Mouse (Mus musculus) cerebellum, adult 2 months (tissue): Measurements from ENCODE around the gene Tbc1d17. TPM values are rescaled to one million over a fixed set of nuclear protein-coding genes. Genes with fewer than 3 reads are reported as not detected.

Experiments used
- DNase-seq, 2 experiments: peaks; one replicate each; pipeline ENCODE4 v3.0.0; 2021
- H3K27ac ChIP-seq: fragments of 200-500 bp; 2 replicates; pipeline ENCODE4 v1.5.1; 2012; ENCODE audit warnings: low read length, control low read depth, inconsistent platforms; ENCODE audit not compliant: insufficient read depth
- H3K27me3 ChIP-seq: fragments of 200-500 bp; 2 replicates; pipeline ENCODE4 v1.6.1; 2012; ENCODE audit warnings: inconsistent platforms, mild to moderate bottlenecking, low read length, moderate library complexity; ENCODE audit not compliant: control insufficient read depth, insufficient read depth
- H3K4me1 ChIP-seq: fragments of 200-500 bp; 2 replicates; pipeline ENCODE4 v1.6.1; 2011; ENCODE audit warnings: low read length; ENCODE audit not compliant: control insufficient read depth, insufficient read depth
- H3K4me3 ChIP-seq: fragments of 200-500 bp; replicated peaks from 2 replicates; pipeline ENCODE3; 2011; ENCODE audit warnings: mild to moderate bottlenecking, low read depth, low read length, control low read depth; ENCODE audit not compliant: insufficient read depth
- CTCF ChIP-seq: fragments of 200-500 bp; IDR thresholded peaks from 2 replicates; pipeline ENCODE4 v1.5.1; 2011; ENCODE audit warnings: low read depth, mild to moderate bottlenecking, control low read depth, low read length, moderate library complexity, borderline replicate concordance; ENCODE audit not compliant: insufficient read depth
- POLR2A ChIP-seq: fragments of 200-500 bp; IDR thresholded peaks from 2 replicates; pipeline ENCODE4 v1.6.1; 2011; ENCODE audit warnings: low read length, control low read depth, borderline replicate concordance; ENCODE audit not compliant: insufficient read depth
- WGBS: fragments of 180-500 bp; shearing (Covaris S2); methylation state at CpG from one replicate; pipeline ENCODE4 v1.1.7; 2018; 5-methylcytosine and 5-hydroxymethylcytosine counted together
- polyA plus RNA-seq: library from polyadenylated mRNA; depleted of rRNA; stranded (reverse); fragments of >200 nt; gene quantifications from 2 replicates; pipeline ENCODE4 v1.2.3, GENCODE M21; 2012; rRNA removed

The Tbc1d17 gene
- polyA plus RNA-seq, 1 experiment = 119 TPM

- peak in 1 of 2 experiments; percentile 4 for DNase-seq
- Histone ChIP-seq H3K4me1 (no peaks in the 10 kb centered on the region), H3K27ac (no peak overlapping the region), H3K27me3 (no peaks in the 10 kb centered on the region), H3K4me3 (no peak overlapping the region)
- no peak for TF ChIP-seq POLR2A
- no peak for TF ChIP-seq CTCF
- 82% methylated on average over 7 of the region's 7 CpGs for WGBS
Measured at GRCm38 (mm10) chr7:44810819-44811557, 37.9 kb downstream of the Tbc1d17 start.

DNA sequence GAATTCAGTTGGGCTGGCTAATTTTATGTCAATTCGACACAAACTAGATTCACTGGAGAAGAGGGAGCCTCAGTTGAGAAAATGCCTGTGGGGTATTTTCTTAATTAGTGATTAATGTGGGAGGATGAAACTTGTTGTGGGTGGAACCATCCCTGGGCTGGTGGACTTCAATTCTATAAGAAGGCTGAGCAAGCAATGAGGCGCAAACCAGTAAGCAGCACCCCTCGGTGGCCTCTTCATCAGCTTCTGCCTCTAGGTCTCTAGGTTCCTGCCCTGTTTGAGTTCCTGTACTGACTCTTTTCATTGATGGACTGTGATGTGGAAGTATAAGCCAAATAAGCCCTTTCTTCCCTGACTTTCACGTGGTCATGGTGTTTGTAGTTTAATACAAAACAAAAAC lies 38.5 kb downstream of the Tbc1d17 start:
- no peak overlapping the region for H3K4me3 ChIP-seq
- H3K27ac ChIP-seq = no peak overlapping the region
- WGBS = 81% methylated on average over 4 of the region's 4 CpGs
- TF ChIP-seq CTCF (no peak), POLR2A (no peak)
- H3K4me1 ChIP-seq = no peaks in the 10 kb centered on the region
- DNase-seq = peak in 1 of 2 experiments; percentile 1
- no peaks in the 10 kb centered on the region for H3K27me3 ChIP-seq

DNA sequence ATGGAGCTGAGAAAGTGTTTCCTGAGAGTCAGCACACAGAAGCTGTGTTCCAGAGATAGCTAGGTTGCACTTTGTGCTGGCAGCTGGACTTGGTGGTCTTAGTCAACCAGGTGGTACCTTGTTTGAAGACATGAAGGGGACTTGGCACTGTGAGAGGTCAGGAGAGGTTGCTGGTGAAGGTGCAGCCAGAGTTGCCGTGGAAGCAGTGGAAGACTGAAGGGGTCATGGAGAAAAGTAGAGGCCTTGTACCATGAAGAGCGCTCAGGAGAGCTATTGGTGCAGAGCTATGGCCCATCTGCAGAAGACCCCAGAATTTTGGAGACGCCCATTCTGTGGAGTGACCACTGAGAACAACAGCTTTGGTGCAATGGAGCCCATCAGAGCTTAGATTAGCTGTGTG lies 39.4 kb downstream of the Tbc1d17 start:
- Histone ChIP-seq H3K4me1 (no peaks in the 10 kb centered on the region), H3K27ac (no peak overlapping the region), H3K27me3 (no peaks in the 10 kb centered on the region), H3K4me3 (no peak overlapping the region)
- TF ChIP-seq POLR2A = no peak
- no peak for TF ChIP-seq CTCF
- 85% methylated on average over 3 of the region's 3 CpGs for WGBS
- peak in 1 of 2 experiments; percentile 5 for DNase-seq

DNA sequence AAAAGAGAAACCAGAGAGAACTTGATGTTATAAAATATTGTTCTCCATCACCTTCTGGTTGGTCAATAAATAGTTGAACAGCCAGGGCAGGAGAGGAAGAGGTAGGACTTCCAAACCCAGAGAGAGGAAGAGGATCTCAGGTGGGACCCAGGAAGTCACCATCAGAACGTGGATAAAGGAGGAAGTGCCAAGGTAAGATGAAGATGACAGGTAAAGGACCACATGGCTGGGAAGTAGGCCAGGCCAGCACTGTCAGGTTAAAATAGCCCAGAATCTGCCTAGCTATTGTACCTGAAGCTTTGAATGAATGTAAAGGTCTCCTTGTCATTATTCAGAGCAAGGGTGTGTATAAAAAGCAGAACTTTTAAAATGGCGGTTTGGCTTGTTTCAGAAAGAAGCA lies 40.0 kb downstream of the Tbc1d17 start:
- no peak for TF ChIP-seq CTCF
- no peak for TF ChIP-seq POLR2A
- H3K4me1 ChIP-seq = no peaks in the 10 kb centered on the region
- 84% methylated on average over 2 of the region's 2 CpGs for WGBS
- DNase-seq = no peak
- H3K4me3 ChIP-seq = no peak overlapping the region
- no peak overlapping the region for H3K27ac ChIP-seq
- no peaks in the 10 kb centered on the region for H3K27me3 ChIP-seq

GRCm38 (mm10) chr7:44792781-44793180 lies 56.1 kb downstream of the Tbc1d17 start:
- TF ChIP-seq POLR2A = no peak
- TF ChIP-seq CTCF = no peak
- WGBS = 74% methylated on average over 6 of the region's 6 CpGs

GRCm38 (mm10) chr7:44790066-44790465 lies 58.8 kb downstream of the Tbc1d17 start:
- no peak for DNase-seq
- Histone ChIP-seq H3K27ac (no peak overlapping the region), H3K4me3 (no peak overlapping the region), H3K27me3 (no peaks in the 10 kb centered on the region), H3K4me1 (no peaks in the 10 kb centered on the region)
- 53% methylated on average over 4 of the region's 4 CpGs for WGBS
- TF ChIP-seq POLR2A (no peak), CTCF (no peak)

More at GRCm38 (mm10) chr7:44792781-44793180, 56.1 kb downstream of the Tbc1d17 start:
- DNase-seq = no peak
- no peaks in the 10 kb centered on the region for H3K4me1 ChIP-seq
- H3K4me3 ChIP-seq = no peak overlapping the region
- no peaks in the 10 kb centered on the region for H3K27me3 ChIP-seq
- H3K27ac ChIP-seq = no peak overlapping the region

DNA sequence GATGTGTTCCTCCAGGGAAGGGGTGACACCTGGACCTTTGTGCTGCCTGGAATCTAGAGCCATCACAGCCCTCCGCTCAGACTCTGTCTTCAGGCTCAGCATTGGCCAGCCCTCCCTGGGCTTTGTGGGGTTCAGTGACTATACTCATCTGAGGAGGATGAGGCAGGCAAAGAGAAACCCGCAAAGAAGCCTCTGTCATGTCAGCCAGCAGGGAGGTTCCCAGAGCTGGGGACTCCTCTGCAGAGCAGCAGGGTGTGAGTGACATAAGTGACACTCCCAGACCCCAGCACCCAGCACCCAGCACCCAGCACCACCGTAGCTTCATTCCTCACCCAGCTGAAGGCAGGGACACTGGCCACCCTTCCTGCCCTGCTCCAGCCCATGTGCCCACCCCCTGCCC lies 59.3 kb downstream of the Tbc1d17 start:
- H3K27ac ChIP-seq = no peak overlapping the region
- H3K4me1 ChIP-seq = no peaks in the 10 kb centered on the region
- WGBS = 79% methylated on average over 3 of the region's 3 CpGs

More for the DNA sequence above, 59.3 kb downstream of the Tbc1d17 start:
- TF ChIP-seq CTCF (no peak), POLR2A (no peak)
- H3K4me3 ChIP-seq = no peak overlapping the region
- DNase-seq = no peak
- no peaks in the 10 kb centered on the region for H3K27me3 ChIP-seq

Other genes with a start within 250 kb of the Tbc1d17 start
- gene Myh14, start 178.2 kb downstream of the Tbc1d17 start, polyA plus RNA-seq = 54.9 and 56.2 TPM in 2 replicates
- not detected in 2 replicates for gene Izumo2, start 140.3 kb downstream of the Tbc1d17 start, polyA plus RNA-seq
- gene Vrk3, start 100.7 kb downstream of the Tbc1d17 start, polyA plus RNA-seq = 37.4 and 39.1 TPM in 2 replicates
- 0.71 and 0.79 TPM in 2 replicates for gene Zfp473, start 98.0 kb downstream of the Tbc1d17 start, polyA plus RNA-seq
- gene Nup62, start 33.0 kb downstream of the Tbc1d17 start, polyA plus RNA-seq = 28.9 and 29.4 TPM in 2 replicates
- gene Il4i1, start 32.7 kb downstream of the Tbc1d17 start, polyA plus RNA-seq = 1.4 and 1.9 TPM in 2 replicates
- 19.6 and 23.8 TPM in 2 replicates for gene Atf5, start 32.4 kb downstream of the Tbc1d17 start, polyA plus RNA-seq
- gene Akt1s1, start 88 bp downstream of the Tbc1d17 start, polyA plus RNA-seq = 78.3 and 83.6 TPM in 2 replicates
- gene Pnkp, start 8.1 kb upstream of the Tbc1d17 start, polyA plus RNA-seq = 38.3 and 46.7 TPM in 2 replicates
- gene Ptov1, start 20.7 kb upstream of the Tbc1d17 start, polyA plus RNA-seq = 355 and 364 TPM in 2 replicates
- gene Med25, start 43.6 kb upstream of the Tbc1d17 start, polyA plus RNA-seq = 105 and 117 TPM in 2 replicates
- 29.0 and 31.9 TPM in 2 replicates for gene Fuz, start 47.0 kb upstream of the Tbc1d17 start, polyA plus RNA-seq
- 216 and 229 TPM in 2 replicates for gene Ap2a1, start 80.4 kb upstream of the Tbc1d17 start, polyA plus RNA-seq
- gene Tsks, start 94.1 kb upstream of the Tbc1d17 start, polyA plus RNA-seq = 0.16 and 0.40 TPM in 2 replicates
- gene Cpt1c, start 125.8 kb upstream of the Tbc1d17 start, polyA plus RNA-seq = 129 and 137 TPM in 2 replicates
- 225 and 227 TPM in 2 replicates for gene Prmt1, start 137.5 kb upstream of the Tbc1d17 start, polyA plus RNA-seq
- gene Irf3, start 148.6 kb upstream of the Tbc1d17 start, polyA plus RNA-seq = 126 and 130 TPM in 2 replicates
- 6.0 and 6.4 TPM in 2 replicates for gene Bcl2l12, start 149.6 kb upstream of the Tbc1d17 start, polyA plus RNA-seq
- 115 and 120 TPM in 2 replicates for gene Scaf1, start 167.3 kb upstream of the Tbc1d17 start, polyA plus RNA-seq
- gene Rras, start 168.9 kb upstream of the Tbc1d17 start, polyA plus RNA-seq = 29.7 and 29.9 TPM in 2 replicates
- gene Prr12, start 203.8 kb upstream of the Tbc1d17 start, polyA plus RNA-seq = 22.6 and 23.3 TPM in 2 replicates
- 106 and 112 TPM in 2 replicates for gene Nosip, start 213.3 kb upstream of the Tbc1d17 start, polyA plus RNA-seq
- 23.3 and 23.7 TPM in 2 replicates for gene Prrg2, start 213.6 kb upstream of the Tbc1d17 start, polyA plus RNA-seq
- gene Rcn3, start 243.1 kb upstream of the Tbc1d17 start, polyA plus RNA-seq = 7.6 and 8.6 TPM in 2 replicates